Mouse (Mus musculus) natural killer cell, adult 2 months (primary cell): ENCODE results near the gene Ank3.
"Not testable (repeated sequence)": the region's sequence is repeated elsewhere in the genome, so short reads cannot be mapped to it uniquely, and the experiment has no call there.

Experiments
- DNase-seq, 2 experiments: peaks; one replicate each; pipeline ENCODE4 v3.0.0; 2022; ENCODE audit warnings: low spot score in 2 of 2

Gene Ank3

DNA sequence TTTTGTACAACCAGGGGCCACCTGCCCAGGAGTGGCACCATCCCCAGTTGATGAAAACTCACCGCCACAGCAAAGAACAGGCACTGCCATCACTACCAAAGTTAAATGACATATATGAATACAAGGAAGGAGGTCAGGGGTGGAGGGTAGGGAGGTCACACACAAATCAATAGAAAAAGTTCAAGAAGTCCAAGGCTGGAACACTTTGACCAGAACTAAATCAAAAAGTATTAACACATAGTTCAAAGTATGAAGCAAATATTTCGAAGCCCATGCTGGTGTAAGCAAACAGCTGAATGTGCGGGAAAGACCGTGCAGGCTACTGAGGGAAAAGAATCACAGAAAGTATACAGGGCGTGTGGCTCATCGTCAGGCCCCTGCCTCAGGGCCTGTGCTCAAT, 503.5 kb downstream of the Ank3 start:
- no peak for DNase-seq

DNA sequence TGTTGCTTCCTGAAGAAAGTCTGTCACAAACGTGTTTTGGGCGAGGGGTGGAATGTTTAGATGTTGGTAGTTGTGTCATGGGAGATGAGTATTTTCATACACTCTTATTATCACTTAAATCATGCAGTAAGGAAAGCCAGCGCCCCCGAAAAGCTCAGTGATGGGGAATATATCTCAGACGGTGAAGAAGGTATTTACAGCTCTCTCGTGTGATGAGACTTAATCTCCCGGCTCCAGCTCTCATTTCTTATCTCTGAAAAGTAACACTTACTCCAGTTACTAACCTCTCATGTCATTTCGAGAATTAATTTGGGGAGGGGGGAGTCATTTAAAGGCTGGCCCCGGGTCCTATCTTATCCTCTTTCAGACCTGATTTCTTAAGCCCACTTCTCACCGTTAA, 505.7 kb downstream of the Ank3 start:
- DNase-seq: no peak

DNA sequence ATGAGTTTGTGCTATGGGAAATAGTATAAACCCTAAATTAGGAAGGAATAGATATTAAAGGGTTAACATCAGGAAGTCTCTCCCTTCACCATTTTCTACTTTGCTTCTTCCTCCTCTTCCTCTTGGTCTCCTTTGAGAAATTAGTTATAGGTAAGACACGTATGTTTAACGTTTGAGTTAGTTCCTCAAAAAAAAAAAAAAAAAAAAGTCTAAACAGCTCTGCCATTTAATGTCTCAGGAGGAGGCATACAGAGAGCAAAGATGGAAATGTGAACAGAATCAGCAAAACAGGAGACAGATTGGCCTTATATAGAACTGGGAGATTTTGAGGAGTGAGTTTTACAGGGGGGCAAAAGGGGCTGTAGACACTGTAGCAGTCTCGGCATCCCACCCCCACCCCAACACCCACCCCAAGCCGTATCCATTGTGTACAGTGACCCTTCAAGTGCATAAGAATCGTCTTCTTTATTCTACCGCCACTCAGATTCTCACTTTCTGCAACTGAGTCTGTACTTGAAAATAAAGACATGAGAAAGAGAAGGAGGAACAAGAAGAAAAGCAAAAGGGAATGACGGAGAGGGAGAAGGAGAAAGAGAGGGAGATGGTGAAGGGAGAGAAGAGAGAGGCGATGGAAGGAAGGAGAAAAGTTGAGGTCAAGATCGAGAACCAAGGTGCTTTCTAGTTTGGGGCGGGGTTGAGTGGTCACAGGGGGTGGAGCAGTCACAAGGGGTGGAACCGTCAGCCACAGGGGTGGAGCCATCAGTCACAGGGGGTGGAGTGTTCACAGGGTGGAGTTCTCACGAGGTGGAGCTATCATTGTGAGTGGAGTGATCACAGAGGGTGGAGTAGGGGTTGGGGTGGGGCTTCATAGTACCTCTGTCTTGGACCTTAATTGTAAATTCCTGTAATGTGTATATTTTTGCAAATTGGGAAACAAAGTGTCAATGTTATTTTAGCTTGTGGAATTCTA, 509.5 kb downstream of the Ank3 start:
- DNase-seq: no peak

DNA sequence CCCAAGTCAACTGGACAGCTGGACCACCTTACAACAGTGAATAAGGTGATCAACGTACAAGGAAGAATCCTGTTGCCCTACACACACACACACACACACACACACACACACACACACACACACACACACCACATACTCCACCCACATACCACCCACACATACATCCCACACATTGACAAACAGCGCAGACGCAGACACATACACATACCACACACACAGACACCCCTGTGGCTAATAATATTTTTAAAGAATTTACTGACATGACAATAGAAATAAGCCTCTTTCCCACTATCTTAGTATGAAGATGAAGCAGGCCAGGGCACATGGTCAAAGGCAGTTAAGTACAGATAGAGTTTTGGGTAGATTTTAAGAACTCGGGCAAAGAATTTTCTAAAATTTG, 511.3 kb downstream of the Ank3 start:
- DNase-seq: no peak

DNA sequence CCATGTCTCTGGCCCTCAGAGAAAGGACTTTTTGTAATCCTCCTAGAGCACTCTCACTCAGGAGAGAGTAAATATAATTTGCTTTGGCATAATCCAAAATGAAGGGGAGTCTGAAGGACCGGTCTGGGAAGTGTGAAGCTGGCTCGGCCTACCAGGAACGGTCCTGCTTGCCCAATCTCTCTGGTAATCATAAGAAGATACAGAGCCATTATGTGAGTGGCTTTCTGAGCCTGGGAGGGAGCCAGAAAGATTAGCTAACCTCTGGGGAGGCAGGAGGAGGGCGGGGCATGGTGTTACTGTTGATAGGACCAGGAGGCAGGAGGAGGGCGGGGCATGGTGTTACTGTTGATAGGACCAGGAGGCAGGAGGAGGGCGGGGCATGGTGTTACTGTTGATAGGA, 511.7 kb downstream of the Ank3 start:
- DNase-seq: not testable (repeated sequence)

DNA sequence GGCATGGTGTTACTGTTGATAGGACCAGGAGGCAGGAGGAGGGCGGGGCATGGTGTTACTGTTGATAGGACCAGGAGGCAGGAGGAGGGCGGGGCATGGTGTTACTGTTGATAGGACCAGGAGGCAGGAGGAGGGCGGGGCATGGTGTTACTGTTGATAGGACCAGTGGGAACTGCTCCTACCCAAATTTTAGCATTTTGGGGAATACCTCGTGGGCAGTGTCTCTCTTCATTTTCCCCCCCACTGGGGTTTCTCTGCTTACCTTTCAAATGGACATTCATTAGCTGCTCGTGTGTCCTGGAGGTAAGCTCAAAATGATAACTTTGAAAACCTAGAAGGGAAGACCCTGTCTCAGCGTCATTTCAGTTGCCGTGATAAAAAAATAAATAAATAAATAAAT, 512.2 kb downstream of the Ank3 start:
- DNase-seq: not testable (repeated sequence)

DNA sequence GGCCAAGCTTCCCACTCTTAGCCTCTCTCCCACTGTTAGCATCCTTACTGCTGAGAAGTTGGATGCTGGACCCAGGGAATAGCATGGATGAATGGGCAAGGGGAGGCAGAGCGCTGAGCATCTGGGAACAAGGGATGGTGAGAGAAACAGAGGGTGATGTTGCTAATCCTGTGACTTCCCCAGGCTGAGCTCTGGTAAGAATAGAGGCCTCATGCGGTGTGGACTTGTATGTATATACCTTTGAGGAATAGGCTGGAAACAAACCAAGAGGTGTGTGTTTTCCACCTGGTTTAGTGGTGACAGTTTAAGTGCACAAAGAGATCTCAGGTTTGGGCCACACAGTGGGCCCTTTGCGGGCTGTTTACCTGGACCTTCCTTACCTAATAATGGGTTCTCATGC, 517.0 kb downstream of the Ank3 start:
- no peak for DNase-seq

DNA sequence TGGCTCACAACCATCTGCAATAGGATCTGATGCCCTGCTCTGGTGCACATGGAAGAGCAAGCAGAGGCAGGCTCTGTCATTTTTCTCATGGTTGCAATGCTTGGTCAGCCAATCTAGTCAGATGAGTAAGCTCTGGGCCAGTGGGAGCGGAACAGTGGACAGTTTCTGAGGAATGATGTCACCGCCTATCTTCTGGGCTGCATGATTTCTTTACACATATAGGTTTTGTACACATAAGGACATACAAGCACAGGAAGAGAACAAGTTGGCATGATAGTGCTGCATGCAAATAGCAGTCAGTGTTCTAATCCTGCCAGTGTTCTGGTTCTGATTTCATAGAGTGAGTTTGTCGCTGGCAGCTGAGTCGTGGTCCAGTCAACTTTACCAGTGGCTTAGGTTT, 517.6 kb downstream of the Ank3 start:
- no peak for DNase-seq

DNA sequence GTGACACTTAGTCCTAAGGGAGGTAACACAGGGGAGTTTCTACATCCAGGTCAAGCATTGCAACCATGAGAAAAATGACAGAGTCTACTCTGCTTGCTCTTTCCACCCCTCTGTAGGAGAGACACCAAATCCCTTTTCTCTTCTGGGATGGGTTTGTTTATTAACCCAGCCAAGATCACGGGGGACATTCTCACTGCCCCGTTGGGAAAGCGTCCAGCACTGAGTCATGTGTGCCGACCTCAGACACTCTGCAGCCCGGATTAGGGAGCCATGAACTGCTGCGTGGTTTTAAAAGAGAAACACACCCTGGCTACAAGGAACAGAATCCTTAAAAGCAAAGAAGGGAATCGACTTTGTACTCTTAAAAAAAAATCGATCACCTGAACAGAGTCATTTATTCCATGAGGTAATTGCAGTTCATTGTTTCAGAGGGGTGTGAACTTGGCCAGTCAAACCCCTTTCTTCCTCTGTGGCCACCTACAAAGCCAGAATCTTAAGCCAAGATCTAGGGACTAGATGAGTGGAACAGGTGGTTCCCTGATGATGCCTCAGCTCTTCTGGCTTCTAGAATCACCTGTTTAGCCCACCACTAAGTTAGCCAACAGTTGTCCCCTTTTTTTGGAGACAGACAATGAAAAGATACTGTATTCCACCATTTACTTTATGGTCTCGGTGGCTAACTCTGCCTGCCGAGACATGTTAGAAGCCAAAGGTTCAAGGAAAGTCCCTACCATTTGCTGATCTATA, 518.3 kb downstream of the Ank3 start:
- no peak for DNase-seq

DNA sequence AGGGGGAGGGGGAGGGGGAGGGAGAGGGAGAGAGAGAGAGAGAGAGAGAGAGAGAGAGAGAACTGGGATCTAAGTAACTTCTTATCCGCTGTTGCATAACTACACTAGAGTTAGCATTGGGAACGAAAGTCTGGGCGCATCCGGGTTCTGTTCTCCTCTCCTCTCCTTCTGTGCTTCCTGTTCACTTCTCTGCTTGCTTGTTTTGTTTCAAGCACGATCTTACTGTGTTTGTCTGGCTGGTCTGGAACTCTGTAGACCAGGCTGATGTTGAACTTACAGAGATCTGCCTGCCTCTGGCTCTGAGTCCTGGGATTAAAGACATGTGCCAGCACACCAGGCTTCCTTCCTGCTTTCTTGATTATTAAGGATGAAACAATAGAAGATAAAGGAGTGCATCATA, 519.1 kb downstream of the Ank3 start:
- DNase-seq: no peak

DNA sequence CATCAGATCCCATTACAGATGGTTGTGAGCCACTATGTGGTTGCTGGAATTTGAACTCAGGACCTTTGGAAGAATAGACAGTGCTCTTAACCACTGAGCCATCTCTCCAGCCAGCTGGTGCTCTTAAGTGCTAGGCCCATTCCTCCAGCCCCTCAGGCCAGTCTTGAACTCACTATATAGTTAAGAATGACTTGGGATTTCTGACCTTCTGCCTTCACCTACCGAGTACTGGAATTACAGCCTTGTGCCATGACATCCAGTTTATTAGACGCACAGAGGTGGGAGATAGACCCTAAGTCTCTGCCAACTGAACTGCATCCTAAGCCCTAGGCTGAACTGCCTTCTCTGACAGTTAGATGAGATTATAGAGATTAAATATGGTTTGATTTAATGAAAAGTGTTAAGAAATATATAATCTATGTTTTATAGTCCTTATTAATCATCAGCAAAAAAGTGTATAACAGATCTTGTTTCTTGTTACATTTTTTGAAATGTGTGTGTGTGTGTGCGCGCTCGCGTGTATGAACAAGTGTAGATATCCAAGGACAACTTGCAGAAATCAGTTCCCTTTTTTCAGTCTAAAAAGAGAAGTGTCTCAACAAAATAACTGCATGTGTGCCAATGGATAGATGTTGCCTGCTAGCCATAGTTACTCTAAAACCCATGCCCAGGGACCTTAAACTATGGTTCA, 520.0 kb downstream of the Ank3 start:
- no peak for DNase-seq

DNA sequence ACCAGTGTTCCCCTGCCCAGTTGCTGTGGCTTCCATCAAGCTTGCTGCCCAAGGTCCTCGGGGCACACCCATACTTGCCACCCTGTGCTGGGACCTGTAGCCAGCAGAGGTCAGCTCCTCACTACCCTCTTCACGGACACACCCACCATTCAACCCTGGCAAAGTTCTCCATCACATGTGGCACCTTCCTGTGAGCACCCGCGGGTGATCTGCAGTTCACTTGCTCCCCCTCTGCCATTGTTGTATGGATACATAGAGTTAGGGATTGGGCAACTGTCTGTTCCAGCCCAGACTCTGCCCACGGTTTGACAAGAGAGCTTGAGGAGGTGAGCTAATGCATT, 520.5 kb downstream of the Ank3 start:
- no peak for DNase-seq

DNA sequence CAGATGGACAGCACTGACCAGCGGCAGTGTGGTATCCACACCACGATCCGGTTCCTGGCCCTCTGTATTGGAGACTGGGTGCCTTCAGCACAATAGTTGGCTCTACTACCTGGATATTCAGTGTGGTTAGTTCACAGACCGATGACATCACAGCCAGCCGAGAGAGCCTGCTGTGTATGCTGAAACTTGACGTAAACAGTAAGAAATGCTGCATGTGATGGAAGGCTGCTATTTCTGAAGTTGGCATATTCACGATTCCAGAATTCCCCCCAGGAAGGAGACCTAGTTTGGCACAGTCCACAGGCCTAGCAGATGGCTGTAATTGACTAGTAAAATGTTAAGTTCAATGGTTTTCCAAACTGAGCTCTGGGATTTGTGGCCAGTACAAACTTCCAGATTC, 521.2 kb downstream of the Ank3 start:
- no peak for DNase-seq

DNA sequence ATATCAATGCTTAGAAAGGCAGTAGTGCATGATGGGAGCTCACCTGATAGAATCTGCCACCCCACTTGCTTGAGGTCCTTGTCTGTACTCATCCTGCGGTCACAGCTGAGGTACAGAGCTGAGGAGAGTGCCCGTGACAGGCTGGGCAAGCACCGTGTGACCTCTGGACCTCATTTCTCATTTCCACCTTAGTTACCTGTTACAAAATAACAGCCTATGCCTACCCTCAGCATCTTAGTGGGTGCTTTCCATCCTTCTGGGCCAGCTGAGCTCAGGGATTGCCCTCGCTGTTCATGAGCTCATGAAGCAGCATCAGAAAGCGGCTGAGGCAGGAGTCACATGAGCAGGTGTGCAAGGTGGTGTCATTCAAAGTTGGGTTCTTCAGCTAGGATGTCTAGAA, 523.5 kb downstream of the Ank3 start:
- no peak for DNase-seq

DNA sequence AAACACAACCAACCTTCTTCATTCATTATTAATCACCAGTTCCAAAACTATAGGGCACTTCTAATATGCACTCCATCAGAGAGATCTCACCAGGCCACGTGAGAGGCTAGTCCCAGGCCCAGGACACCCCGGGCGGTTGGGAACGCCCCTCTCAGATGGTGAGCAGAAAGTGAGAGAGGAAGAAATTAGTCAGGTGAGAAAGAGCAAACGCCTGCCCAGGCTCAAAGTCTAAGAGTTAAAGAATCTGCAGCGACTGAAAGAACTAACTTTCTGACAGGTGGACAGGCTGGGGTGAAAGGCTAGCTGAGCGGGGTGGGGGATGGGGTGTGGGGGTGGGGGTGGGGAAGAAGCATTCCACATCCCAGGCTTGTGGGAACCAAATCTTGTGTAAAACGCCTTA, 525.2 kb downstream of the Ank3 start:
- DNase-seq: no peak

DNA sequence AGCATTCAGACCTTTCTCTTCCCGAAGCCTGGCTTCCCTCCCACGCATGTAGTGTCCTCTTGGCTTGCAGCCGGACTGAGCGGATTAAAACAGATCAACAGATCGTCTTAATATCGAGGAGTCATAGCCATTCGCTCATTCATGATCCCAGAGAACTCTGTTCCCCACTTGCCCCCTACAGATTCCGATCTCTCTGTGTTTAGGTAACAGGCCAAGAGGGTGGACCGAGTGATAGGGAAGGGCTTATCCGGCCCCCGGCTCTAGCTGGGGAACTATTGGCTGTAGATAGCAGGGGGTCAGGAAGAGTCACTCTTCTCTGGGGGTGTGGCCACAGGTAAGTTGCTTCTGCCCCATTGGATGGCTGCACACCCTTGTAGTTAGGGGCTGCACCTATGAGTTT, 525.7 kb downstream of the Ank3 start:
- no peak for DNase-seq

DNA sequence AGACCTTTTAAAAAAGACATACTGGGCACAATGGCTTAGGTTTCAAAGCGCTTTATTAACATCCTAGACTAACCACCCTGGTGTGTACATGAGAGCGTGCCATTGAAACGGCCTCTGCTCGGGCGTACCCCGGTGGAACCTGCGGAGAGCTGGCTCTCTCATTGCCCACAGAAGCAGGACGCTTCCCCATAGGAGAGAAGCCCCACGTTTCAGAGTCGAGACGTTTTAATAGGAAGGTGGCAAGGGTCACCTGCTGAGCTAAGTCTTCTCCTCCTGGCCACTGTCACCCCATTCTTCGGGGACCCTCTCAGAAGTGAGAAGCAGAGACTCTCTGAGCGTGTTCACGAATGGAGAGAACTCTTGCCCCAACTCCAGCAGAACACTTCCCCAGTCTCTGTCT, 526.3 kb downstream of the Ank3 start:
- DNase-seq: no peak

DNA sequence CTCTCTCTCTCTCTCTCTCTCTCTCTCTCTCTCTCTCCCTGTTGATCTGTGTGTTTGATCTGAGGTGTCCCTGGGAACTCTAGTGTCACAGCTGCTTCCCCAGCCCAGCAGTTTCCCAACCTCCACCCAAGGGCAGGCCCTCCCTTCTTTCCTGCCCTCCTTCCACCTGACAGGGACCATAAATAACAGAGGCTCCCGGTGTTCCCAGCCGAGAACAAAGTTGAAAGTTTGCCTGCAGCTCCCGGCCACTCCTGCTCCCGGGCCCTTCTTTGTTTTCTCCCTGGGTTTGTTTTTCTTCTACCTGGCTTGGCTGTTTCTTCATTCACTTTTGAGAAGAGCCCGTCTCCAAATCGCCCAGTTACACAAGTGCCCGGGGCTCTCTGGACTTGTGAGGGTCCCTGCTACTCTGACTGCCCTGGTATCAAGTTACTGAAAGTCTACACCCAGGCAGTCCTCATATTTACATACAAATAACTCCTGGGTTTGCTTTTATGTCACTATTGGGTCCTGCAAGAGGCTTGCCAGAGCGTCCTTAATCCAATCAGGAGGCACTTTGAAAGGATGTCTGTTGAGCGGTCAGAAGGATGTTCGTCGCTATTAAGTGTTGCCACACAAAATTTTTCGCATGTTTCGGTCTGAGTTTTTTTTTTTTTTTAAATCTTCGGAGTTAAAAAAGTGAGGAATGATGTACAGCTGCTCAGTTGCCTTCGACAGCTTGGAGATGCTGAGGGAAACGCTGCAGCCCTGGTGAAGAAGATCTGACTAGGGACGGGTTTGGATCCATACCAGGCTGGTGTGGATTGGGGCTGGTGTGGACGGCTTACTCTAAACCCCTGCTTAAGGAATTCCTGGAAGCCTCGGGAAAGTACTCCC, 526.9 kb downstream of the Ank3 start:
- DNase-seq: no peak

DNA sequence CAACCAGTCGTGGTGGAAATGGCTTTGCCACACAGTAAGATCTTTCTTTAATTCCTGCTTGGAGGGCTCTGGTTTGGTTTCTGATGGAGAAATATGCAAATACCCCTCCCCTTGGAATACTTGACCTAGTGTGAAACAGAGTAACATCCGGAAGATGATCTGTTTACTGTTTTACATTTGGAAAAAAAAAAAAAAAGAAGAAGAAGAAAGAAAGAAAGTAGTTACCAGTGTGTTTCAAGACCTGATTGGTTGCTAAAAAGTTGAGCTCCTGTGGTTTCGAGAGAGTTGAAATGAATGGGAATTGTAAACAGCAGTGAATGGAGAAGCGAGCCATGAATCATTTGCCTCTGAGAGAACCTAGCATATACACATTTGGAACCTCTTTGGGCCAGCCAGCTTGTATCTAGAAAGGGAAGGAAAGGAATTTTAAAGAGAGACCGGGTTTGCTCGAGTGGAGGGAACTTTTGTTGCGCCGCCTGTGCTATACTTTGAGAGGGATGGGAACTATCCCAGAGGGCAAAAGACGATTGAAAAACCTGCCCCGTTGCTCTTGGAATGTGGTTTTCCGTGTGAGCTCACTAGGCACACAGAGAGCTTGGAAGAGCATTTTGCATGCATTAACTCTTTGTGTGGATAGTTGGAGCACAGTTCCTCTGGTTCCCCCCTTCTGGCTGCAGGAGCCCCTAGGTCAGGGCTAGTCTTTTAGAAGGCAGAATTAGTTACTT, 527.7 kb downstream of the Ank3 start:
- DNase-seq: no peak

DNA sequence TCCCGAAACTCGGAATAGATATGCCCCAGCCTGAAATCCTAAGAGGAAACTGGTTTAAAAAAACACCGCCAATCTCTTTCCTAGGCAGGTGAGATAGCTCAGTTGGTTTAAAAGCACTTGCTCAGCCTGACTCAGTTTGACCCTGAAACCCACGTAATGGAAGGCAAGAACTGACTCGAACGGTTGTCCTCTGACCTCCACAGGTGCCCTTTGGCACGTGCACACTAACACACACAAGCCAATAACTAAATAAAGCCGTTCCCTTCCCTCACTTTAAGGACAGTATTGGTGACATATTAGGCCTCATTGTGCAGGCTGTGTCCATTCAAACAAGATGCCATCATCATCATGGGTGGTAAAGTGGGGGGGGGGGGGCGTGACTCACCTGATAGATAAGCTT, 528.4 kb downstream of the Ank3 start:
- DNase-seq: no peak

DNA sequence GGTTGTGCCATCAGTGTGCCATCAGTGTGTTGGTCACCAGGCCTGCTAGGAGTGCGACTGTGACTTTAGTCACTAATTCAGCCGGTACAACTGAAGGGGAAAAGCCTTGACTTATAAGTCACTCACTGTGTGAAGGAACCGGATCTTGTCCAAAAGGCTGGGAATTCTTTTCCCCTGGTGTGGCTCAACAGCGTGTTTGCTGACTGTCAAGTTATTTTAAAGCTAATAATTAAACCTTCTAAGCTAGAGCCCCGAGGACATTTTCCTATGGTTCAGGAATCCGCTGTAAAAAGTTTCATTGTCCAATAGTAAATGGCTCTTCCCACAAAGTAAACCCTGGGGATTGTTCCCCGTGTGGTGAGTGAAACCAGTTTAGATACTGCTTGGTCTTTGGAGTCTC, 529.8 kb downstream of the Ank3 start:
- no peak for DNase-seq
